In genomic region chr9:121366135-121366863, GRCm38 (mm10) we compare ENCODE assay signal across 8 mouse cellular contexts.
A peak's percentile ranks its signal among the peaks of the same experiment; 100 is the strongest.
DNase-seq lines count a peak whose midpoint lies in the region; ATAC-seq and TF ChIP-seq lines count a peak whose summit lies in the region.

No protein-coding gene starts in this region.

- no peak for TF ChIP-seq POLR2A in liver, adult 2 months (IDR thresholded peaks at IDR 0.05; ENCODE audit: extremely low read depth, insufficient read depth, low read length)
- no peak for TF ChIP-seq POLR2A in brain, embryonic 14.5 days (IDR thresholded peaks at IDR 0.05; ENCODE audit: borderline replicate concordance, extremely low read depth, insufficient read depth, insufficient read length, poor library complexity, severe bottlenecking)

- H3K4me2 ChIP-seq in liver, embryonic 12.5 days: no peak overlapping the region
- H3K4me2 ChIP-seq in forebrain, embryonic 15.5 days (replicated peaks): peak overlapping the region; percentile 25
- no peak overlapping the region for H3K4me2 ChIP-seq in stomach, embryonic 15.5 days

- 57% methylated on average over 18 of the region's 18 CpGs for WGBS in liver, adult 2 months
- whole genome bisulfite sequencing in liver, embryonic 12.5 days (ENCODE audit: insufficient replicate concordance): 78% methylated on average over 18 of the region's 18 CpGs
- WGBS in forebrain, embryonic 15.5 days: 23% methylated on average over 18 of the region's 18 CpGs
- WGBS in stomach, embryonic 15.5 days: 71% methylated on average over 18 of the region's 18 CpGs

- ATAC-seq in liver, embryonic 12.5 days: no peak
- ATAC-seq in forebrain, embryonic 15.5 days (replicated peaks): peak; percentile 57
- no peak for ATAC-seq in stomach, embryonic 15.5 days (ENCODE audit: insufficient read depth, low FRiP score, low read depth)

- H3K27me3 ChIP-seq in liver, adult 2 months (ENCODE audit: control insufficient read depth, insufficient read depth, low read length): no peaks in the 10 kb centered on the region
- no peaks in the 10 kb centered on the region for H3K27me3 ChIP-seq in liver, embryonic 12.5 days (replicated peaks)
- H3K27me3 ChIP-seq in forebrain, embryonic 15.5 days: no peaks in the 10 kb centered on the region
- H3K27me3 ChIP-seq in stomach, embryonic 15.5 days (replicated peaks): no peaks in the 10 kb centered on the region

- peaks cover 6% of the 10 kb centered on the region; the same call in 1 of the 2 replicates for H3K79me2 ChIP-seq in liver, adult 2 months (ENCODE audit: control insufficient read depth, insufficient read depth, low read length)

- DNase-seq in liver, adult 2 months (ENCODE audit: extremely low read depth, low read depth, low spot score): no peak
- DNase-seq in brain, embryonic 14.5 days (ENCODE audit: low read depth): peak; percentile 94
- DNase-seq in layer of hippocampus, adult 9-11 months: peak; percentile 81
- no peak for DNase-seq in urinary bladder, postnatal 25 days (ENCODE audit: low spot score)
- DNase-seq in spleen, adult 12 weeks (ENCODE audit: low spot score): no peak

- peaks cover 12% of the 10 kb centered on the region for H3K4me1 ChIP-seq in liver, adult 2 months (ENCODE audit: control insufficient read depth, insufficient read depth, low read length)
- peaks cover 38% of the 10 kb centered on the region for H3K4me1 ChIP-seq in liver, embryonic 12.5 days
- H3K4me1 ChIP-seq in forebrain, embryonic 15.5 days: peaks cover 65% of the 10 kb centered on the region
- peaks cover 18% of the 10 kb centered on the region for H3K4me1 ChIP-seq in stomach, embryonic 15.5 days

- H3K27ac ChIP-seq in liver, adult 2 months (replicated peaks; ENCODE audit: insufficient read depth, low read depth, low read length): peak overlapping the region; percentile 30
- H3K27ac ChIP-seq in liver, embryonic 12.5 days: no peak overlapping the region
- peak overlapping the region; percentile 92 for H3K27ac ChIP-seq in forebrain, embryonic 15.5 days (replicated peaks)
- peak overlapping the region; percentile 4; the same call in 1 of the 2 replicates for H3K27ac ChIP-seq in stomach, embryonic 15.5 days

- no peaks in the 10 kb centered on the region for H3K36me3 ChIP-seq in liver, adult 2 months (ENCODE audit: control insufficient read depth, insufficient read depth, low read length)
- peaks cover 23% of the 10 kb centered on the region for H3K36me3 ChIP-seq in liver, embryonic 12.5 days
- H3K36me3 ChIP-seq in forebrain, embryonic 15.5 days: no peaks in the 10 kb centered on the region
- peaks cover 9% of the 10 kb centered on the region; the same call in 1 of the 2 replicates for H3K36me3 ChIP-seq in stomach, embryonic 15.5 days

- H3K9me3 ChIP-seq in liver, embryonic 12.5 days (replicated peaks): no peaks in the 10 kb centered on the region
- no peaks in the 10 kb centered on the region for H3K9me3 ChIP-seq in forebrain, embryonic 15.5 days
- no peaks in the 10 kb centered on the region for H3K9me3 ChIP-seq in stomach, embryonic 15.5 days

- TF ChIP-seq CTCF in liver, adult 2 months (IDR thresholded peaks at IDR 0.05; ENCODE audit: low read depth, low read length): no peak
- TF ChIP-seq CTCF in brain, embryonic 14.5 days (IDR thresholded peaks at IDR 0.05; ENCODE audit: borderline replicate concordance, extremely low read depth, insufficient read depth, insufficient read length): no peak

- no peak overlapping the region for H3K4me3 ChIP-seq in liver, adult 2 months (ENCODE audit: insufficient read depth, low read depth, low read length)
- H3K4me3 ChIP-seq in liver, embryonic 12.5 days: no peak overlapping the region
- H3K4me3 ChIP-seq in forebrain, embryonic 15.5 days: no peak overlapping the region
- H3K4me3 ChIP-seq in stomach, embryonic 15.5 days (replicated peaks): no peak overlapping the region

- no peak overlapping the region for H3K9ac ChIP-seq in liver, adult 2 months (ENCODE audit: low read depth, low read length)
- H3K9ac ChIP-seq in liver, embryonic 12.5 days: no peak overlapping the region
- H3K9ac ChIP-seq in forebrain, embryonic 15.5 days (replicated peaks): peak overlapping the region; percentile 25; the same call in 1 of the 2 replicates
- H3K9ac ChIP-seq in stomach, embryonic 15.5 days: no peak overlapping the region

Comparison
In these comparisons a context has a peak if more than half of its experiments do, and no peak if none do; other contexts are left out.
1. DNase-seq: peak in brain, embryonic 14.5 days (single experiment) and layer of hippocampus, adult 9-11 months (single experiment); none in liver, adult 2 months (single experiment), urinary bladder, postnatal 25 days (single experiment) and spleen, adult 12 weeks (single experiment).